Mouse (Mus musculus) embryo, embryonic 10 days (tissue): ENCODE measurements at regions not wholly inside any gene's neighbourhood (a gene's known extent, or its start where the extent isn't known, plus 50 kb on each side); places are given as distances from the start of the nearest gene placed in this dataset.

Source experiments
- DNase-seq: peaks from one replicate; pipeline ENCODE4 v3.0.0-alpha.2; 2015; ENCODE audit warnings: low spot score

GRCm38 (mm10) chr4:70844742-70845141, 309.9 kb upstream of the Megf9 start:
- peak; percentile 51 for DNase-seq

GRCm38 (mm10) chr4:70810956-70811316, 276.1 kb upstream of the Megf9 start:
- DNase-seq, result no peak

GRCm38 (mm10) chr4:70810311-70810955, 275.6 kb upstream of the Megf9 start:
- no peak for DNase-seq

- DNase-seq, result no peak
Observed at GRCm38 (mm10) chr4:70804925-70805342, 270.1 kb upstream of the Megf9 start.

GRCm38 (mm10) chr4:70798483-70798882, 263.7 kb upstream of the Megf9 start:
- no peak for DNase-seq

- DNase-seq, result no peak
Observed at GRCm38 (mm10) chr4:70797935-70798334, 263.1 kb upstream of the Megf9 start.

GRCm38 (mm10) chr4:70783487-70783886, 248.7 kb upstream of the Megf9 start:
- DNase-seq, result no peak

- no peak for DNase-seq
Observed at GRCm38 (mm10) chr4:70781591-70781990, 246.8 kb upstream of the Megf9 start.

- DNase-seq, result no peak
Observed at GRCm38 (mm10) chr4:70776273-70776672, 241.5 kb upstream of the Megf9 start.

GRCm38 (mm10) chr4:70743425-70743824, 208.6 kb upstream of the Megf9 start:
- no peak for DNase-seq

GRCm38 (mm10) chr4:70742002-70742401, 207.2 kb upstream of the Megf9 start:
- peak; percentile 12 for DNase-seq

GRCm38 (mm10) chr4:70741121-70741520, 206.3 kb upstream of the Megf9 start:
- peak; percentile 51 for DNase-seq

GRCm38 (mm10) chr4:70709126-70709689, 174.4 kb upstream of the Megf9 start:
- DNase-seq, result no peak

- no peak for DNase-seq
Observed at GRCm38 (mm10) chr4:70705128-70705752, 170.4 kb upstream of the Megf9 start.

- DNase-seq, result no peak
Observed at GRCm38 (mm10) chr4:70700894-70701293, 166.1 kb upstream of the Megf9 start.

GRCm38 (mm10) chr4:70664181-70664580, 129.4 kb upstream of the Megf9 start:
- DNase-seq, result no peak

- DNase-seq, result peak; percentile 24
Observed at GRCm38 (mm10) chr4:70621431-70621837, 86.6 kb upstream of the Megf9 start.

- no peak for DNase-seq
Observed at GRCm38 (mm10) chr4:70619636-70620287, 85.0 kb upstream of the Megf9 start.

GRCm38 (mm10) chr4:70615794-70616193, 81.0 kb upstream of the Megf9 start:
- peak; percentile 59 for DNase-seq

- DNase-seq, result no peak
Observed at GRCm38 (mm10) chr4:70614411-70614810, 79.6 kb upstream of the Megf9 start.

GRCm38 (mm10) chr4:70603209-70603852, 68.5 kb upstream of the Megf9 start:
- DNase-seq, result peak; percentile 75

GRCm38 (mm10) chr4:70601301-70601700, 66.5 kb upstream of the Megf9 start:
- DNase-seq, result peak; percentile 79
